Mouse (Mus musculus) heart, postnatal 0 days (tissue): ENCODE data around the gene Car12. TPM values are rescaled to one million over a fixed set of nuclear protein-coding genes. Genes with fewer than 3 reads are reported as not detected.

Source experiments
- ATAC-seq: fragments of 200-750 bp; cut with Nextera tagmentation; 2 replicates; pipeline ENCODE4 v1.8.0; 2017; ENCODE audit warnings: low read depth, moderate number of reproducible peaks, moderate library complexity; ENCODE audit not compliant: insufficient read depth
- DNase-seq: peaks from one replicate; pipeline ENCODE4 v3.0.0-alpha.2; 2016; ENCODE audit warnings: low spot score
- H3K27ac ChIP-seq: fragments of 300-500 bp; sonication (generic); 2 replicates; pipeline ENCODE4 v1.5.1; 2014; ENCODE audit warnings: low read depth, mild to moderate bottlenecking
- H3K27me3 ChIP-seq: fragments of 300-500 bp; sonication (generic); 2 replicates; pipeline ENCODE4 v1.6.1; 2014; ENCODE audit warnings: low read length, mixed read lengths; ENCODE audit not compliant: control insufficient read depth, insufficient read depth
- H3K36me3 ChIP-seq: fragments of 300-500 bp; sonication (generic); replicated peaks from 2 replicates; pipeline ENCODE4 v1.6.1; 2014; ENCODE audit warnings: low read length, mixed read lengths; ENCODE audit not compliant: control insufficient read depth, insufficient read depth
- H3K4me1 ChIP-seq: fragments of 300-500 bp; sonication (generic); 2 replicates; pipeline ENCODE4 v1.6.1; 2014; ENCODE audit warnings: antibody characterized with exemption; ENCODE audit not compliant: control insufficient read depth, insufficient read depth
- H3K4me2 ChIP-seq: fragments of 300-500 bp; sonication (generic); 2 replicates; pipeline ENCODE4 v1.6.1; 2014; ENCODE audit warnings: low read depth, mild to moderate bottlenecking, low read length, moderate library complexity
- H3K4me3 ChIP-seq: fragments of 300-500 bp; sonication (generic); 2 replicates; pipeline ENCODE4 v1.5.1; 2014; ENCODE audit warnings: low read depth, low read length
- H3K9ac ChIP-seq: fragments of 300-500 bp; sonication (generic); replicated peaks from 2 replicates; pipeline ENCODE4 v1.6.1; 2014; ENCODE audit warnings: low read depth, low read length, mixed read lengths
- H3K9me3 ChIP-seq: fragments of 300-500 bp; sonication (generic); replicated peaks from 2 replicates; pipeline ENCODE4 v1.6.1; 2016; ENCODE audit warnings: low read length; ENCODE audit not compliant: control insufficient read depth
- CTCF ChIP-seq: IDR thresholded peaks from 2 replicates; pipeline ENCODE4 v1.5.1; 2016; ENCODE audit warnings: antibody characterized with exemption, control low read depth, low read depth
- EP300 ChIP-seq: IDR thresholded peaks from 2 replicates; pipeline ENCODE4 v1.6.1; 2016; ENCODE audit warnings: antibody characterized with exemption, low read depth
- WGBS: fragments of 180-500 bp; shearing (Covaris S2); extraction: QIAGEN DNeasy Blood & Tissue Kit; methylation state at CpG from one replicate; pipeline ENCODE4 v1.1.7; 2014; 5-methylcytosine and 5-hydroxymethylcytosine counted together
- polyA plus RNA-seq: library from polyadenylated mRNA; unstranded; fragments of >200 nt; fragmentation: Nextera tagmentation; extraction: Ambion mirVana; gene quantifications from 2 replicates; pipeline ENCODE4 v1.2.1, GENCODE M21; 2015
- total RNA-seq: library from RNA; depleted of rRNA; stranded (reverse); fragments of >200 nt; gene quantifications from 2 replicates; pipeline ENCODE4 v1.2.3, GENCODE M21; 2014; ENCODE audit warnings: low replicate concordance

Car12 gene
- total and polyA plus RNA-seq, 2 experiments from 2014 or later: 0.20 to 0.27 TPM

GRCm38 (mm10) chr9:66685730-66686129 lies 27.8 kb upstream of the Car12 start:
- Histone ChIP-seq H3K4me2 (no peak overlapping the region), H3K9me3 (no peaks in the 10 kb centered on the region), H3K9ac (no peak overlapping the region), H3K4me3 (no peak overlapping the region), H3K27me3 (no peaks in the 10 kb centered on the region), H3K4me1 (no peaks in the 10 kb centered on the region), H3K36me3 (no peaks in the 10 kb centered on the region), H3K27ac (no peak overlapping the region)
- DNase-seq (no peak), ATAC-seq (no peak)
- WGBS: 83% methylated on average over 6 of the region's 6 CpGs
- TF ChIP-seq EP300: no peak
- TF ChIP-seq CTCF: no peak

GRCm38 (mm10) chr9:66687713-66688112 lies 25.8 kb upstream of the Car12 start:
- TF ChIP-seq CTCF (no peak), EP300 (no peak)
- WGBS: 70% methylated on average over 2 of the region's 2 CpGs
- Histone ChIP-seq H3K4me2 (no peak overlapping the region), H3K4me3 (no peak overlapping the region), H3K9ac (no peak overlapping the region), H3K4me1 (no peaks in the 10 kb centered on the region), H3K36me3 (no peaks in the 10 kb centered on the region), H3K27me3 (no peaks in the 10 kb centered on the region), H3K27ac (no peak overlapping the region), H3K9me3 (no peaks in the 10 kb centered on the region)
- ATAC-seq (no peak), DNase-seq (no peak)

GRCm38 (mm10) chr9:66691683-66692305 lies 21.7 kb upstream of the Car12 start:
- Histone ChIP-seq H3K9ac (no peak overlapping the region), H3K27me3 (no peaks in the 10 kb centered on the region), H3K4me1 (no peaks in the 10 kb centered on the region), H3K27ac (no peak overlapping the region), H3K36me3 (no peaks in the 10 kb centered on the region), H3K9me3 (no peaks in the 10 kb centered on the region), H3K4me3 (no peak overlapping the region), H3K4me2 (no peak overlapping the region)
- DNase-seq: no peak
- no peak for ATAC-seq
- TF ChIP-seq EP300 (no peak), CTCF (peak; percentile 42)
- WGBS: 76% methylated on average over 4 of the region's 4 CpGs

GRCm38 (mm10) chr9:66697355-66698140 lies 15.9 kb upstream of the Car12 start:
- Histone ChIP-seq H3K4me3 (no peak overlapping the region), H3K4me2 (no peak overlapping the region), H3K36me3 (no peaks in the 10 kb centered on the region), H3K9me3 (no peaks in the 10 kb centered on the region), H3K27me3 (no peaks in the 10 kb centered on the region), H3K9ac (no peak overlapping the region), H3K27ac (no peak overlapping the region), H3K4me1 (no peaks in the 10 kb centered on the region)
- TF ChIP-seq EP300 (no peak), CTCF (no peak)
- WGBS: 72% methylated on average over 7 of the region's 7 CpGs
- DNase-seq (no peak), ATAC-seq (no peak)

GRCm38 (mm10) chr9:66699748-66700147 lies 13.7 kb upstream of the Car12 start:
- Histone ChIP-seq H3K27ac (no peak overlapping the region), H3K36me3 (no peaks in the 10 kb centered on the region), H3K4me1 (no peaks in the 10 kb centered on the region), H3K27me3 (no peaks in the 10 kb centered on the region), H3K9ac (no peak overlapping the region), H3K4me2 (no peak overlapping the region), H3K4me3 (no peak overlapping the region), H3K9me3 (no peaks in the 10 kb centered on the region)
- DNase-seq (no peak), ATAC-seq (no peak)
- TF ChIP-seq CTCF: no peak
- TF ChIP-seq EP300: no peak
- 84% methylated on average over 4 of the region's 4 CpGs for WGBS
